Mouse (Mus musculus) spleen, postnatal 10 days (tissue): ENCODE results near the gene Ikzf3.

Experiments
- DNase-seq, 2 experiments: peaks; one replicate each; pipeline ENCODE4 v3.0.0; 2021 to 2022; ENCODE audit warnings: low spot score in 2 of 2

Ikzf3 gene

GRCm38 (mm10) chr11:98545711-98546231 lies at the start of gene Ikzf3:
Gene Ikzf3, minus strand, starts transcription at chr11:98546031.
- DNase-seq = peak; percentile 47 to 70

GRCm38 (mm10) chr11:98595473-98595872 lies 49.6 kb upstream of the Ikzf3 start:
- DNase-seq = no peak

GRCm38 (mm10) chr11:98595021-98595420 lies 49.2 kb upstream of the Ikzf3 start:
- DNase-seq = no peak

- no peak for DNase-seq
Observed at GRCm38 (mm10) chr11:98590548-98591445, 45.0 kb upstream of the Ikzf3 start.

- DNase-seq = no peak
Observed at GRCm38 (mm10) chr11:98589306-98589705, 43.5 kb upstream of the Ikzf3 start.

GRCm38 (mm10) chr11:98588833-98589281 lies 43.0 kb upstream of the Ikzf3 start:
- DNase-seq = no peak

GRCm38 (mm10) chr11:98587684-98588546 lies 42.1 kb upstream of the Ikzf3 start:
- DNase-seq = peak; percentile 72 to 79

GRCm38 (mm10) chr11:98586892-98587563 lies 41.2 kb upstream of the Ikzf3 start, which contains the start of gene Ormdl3:
Gene Ormdl3, minus strand, starts transcription at chr11:98587368.
- peak; percentile 96 to 99 for DNase-seq

- DNase-seq = no peak
Observed at GRCm38 (mm10) chr11:98586087-98586891, 40.5 kb upstream of the Ikzf3 start.

- peak in 1 of 2 experiments; percentile 45 for DNase-seq
Observed at GRCm38 (mm10) chr11:98584629-98585177, 38.9 kb upstream of the Ikzf3 start.

- DNase-seq = peak; percentile 30 to 52
Observed at GRCm38 (mm10) chr11:98584146-98584545, 38.3 kb upstream of the Ikzf3 start.

- DNase-seq = peak; percentile 60 to 65
Observed at GRCm38 (mm10) chr11:98583571-98583970, 37.7 kb upstream of the Ikzf3 start.

- peak; percentile 72 to 79 for DNase-seq
Observed at GRCm38 (mm10) chr11:98583265-98583552, 37.4 kb upstream of the Ikzf3 start.

GRCm38 (mm10) chr11:98582551-98583264 lies 36.9 kb upstream of the Ikzf3 start:
- DNase-seq = peak; percentile 56 to 64

GRCm38 (mm10) chr11:98582030-98582388 lies 36.2 kb upstream of the Ikzf3 start:
- DNase-seq = peak in 1 of 2 experiments; percentile 58

- DNase-seq = peak; percentile 62 to 70
Observed at GRCm38 (mm10) chr11:98581286-98582029, 35.6 kb upstream of the Ikzf3 start.

GRCm38 (mm10) chr11:98580301-98581121 lies 34.7 kb upstream of the Ikzf3 start:
- DNase-seq = peak; percentile 78 to 89

- DNase-seq = no peak
Observed at GRCm38 (mm10) chr11:98577776-98578175, 31.9 kb upstream of the Ikzf3 start.
